Mouse (Mus musculus): ENCODE data around the gene Shisa8.

GRCm38 (mm10) chr15:82244115-82244804 lies 31.6 kb upstream of the Shisa8 start, which contains the start of gene Cenpm:
- TF ChIP-seq CTCF (IDR thresholded peaks at IDR 0.05; ENCODE audit: borderline replicate concordance, insufficient read depth, low read depth, low read length) (no peak), POLR2A (IDR thresholded peaks at IDR 0.05; ENCODE audit: borderline replicate concordance, insufficient read depth, low read length) (0 out of 2 replicates have a peak, but pooled peaks have one; percentile 10)

Data from cerebellum, adult 2 months (tissue).